Mouse (Mus musculus): ENCODE measurements around the gene Akr1c20. TPM values are rescaled to one million over a fixed set of nuclear protein-coding genes. Genes with fewer than 3 reads are reported as not detected.

Gene Akr1c20
- not detected in 2 replicates for polyA plus RNA-seq (2012; rRNA removed)

DNA sequence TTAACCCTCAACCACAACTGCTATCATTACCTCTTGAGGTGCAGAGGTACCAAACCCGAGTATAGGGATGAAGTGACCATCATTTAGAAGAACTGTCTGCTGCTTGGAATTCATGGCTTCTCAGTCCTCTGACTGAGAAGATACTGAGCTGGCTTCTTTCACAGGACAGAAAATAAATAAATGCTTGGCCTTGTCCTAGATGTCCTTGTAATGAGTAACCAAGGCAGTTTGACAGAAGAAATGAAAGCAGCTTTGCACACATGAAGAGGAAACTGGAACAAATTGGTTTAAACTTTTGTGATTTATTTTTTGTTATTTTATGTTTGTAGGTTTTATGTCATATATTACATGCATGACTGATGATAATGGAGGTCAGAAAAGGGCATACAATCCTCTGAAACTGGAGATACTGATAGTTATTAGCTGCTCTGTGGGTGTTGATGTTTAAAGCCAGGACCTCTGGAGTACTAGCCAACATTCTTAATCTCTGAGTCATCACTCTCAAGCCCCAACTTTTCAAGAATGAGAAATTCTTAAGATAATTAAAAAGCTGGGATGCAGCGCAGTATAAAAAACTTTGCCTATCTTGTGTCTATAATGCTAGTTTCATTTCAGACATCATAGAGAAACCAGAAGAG lies at the start of gene Akr1c20:
Gene Akr1c20 (minus strand): TSS at position 145 of the 638 bp plus-strand sequence.
- Histone ChIP-seq H3K4me3 (replicated peaks; ENCODE audit: insufficient read depth, low read depth, low read length) (no peak within 1 kb of the TSS), H3K27ac (ENCODE audit: insufficient read depth, low read length) (no peak within 1 kb of the TSS), H3K4me1 (ENCODE audit: control insufficient read depth, insufficient read depth, low read length) (no peaks in the 10 kb centered on the region), H3K27me3 (ENCODE audit: control insufficient read depth, insufficient read depth, low read length) (no peaks in the 10 kb centered on the region)
- WGBS: 84% methylated on average over 2 of the region's 2 CpGs
- DNase-seq: no peak
- TF ChIP-seq POLR2A (IDR thresholded peaks at IDR 0.05; ENCODE audit: borderline replicate concordance, insufficient read depth, low read length) (no peak), CTCF (IDR thresholded peaks at IDR 0.05; ENCODE audit: borderline replicate concordance, insufficient read depth, low read depth, low read length) (no peak)

DNA sequence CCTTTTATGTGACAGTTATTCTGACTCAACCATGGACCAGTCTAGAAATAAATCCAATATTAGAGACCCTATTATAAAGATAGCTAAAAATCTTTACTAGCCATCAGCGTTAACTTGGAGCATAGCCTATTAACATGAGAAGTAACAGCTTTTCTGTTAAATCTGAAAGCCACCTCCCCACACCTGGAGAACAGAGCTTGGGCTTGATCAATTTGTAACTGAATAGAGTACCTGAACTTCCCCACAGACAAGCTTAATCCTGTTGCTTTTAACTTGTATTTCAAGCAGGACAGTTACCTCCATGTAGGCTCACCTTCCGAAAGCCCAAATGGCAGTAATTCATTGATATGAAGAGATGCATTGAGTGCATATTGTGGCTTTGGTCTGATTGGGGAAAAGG lies 42.9 kb upstream of the Akr1c20 start:
- DNase-seq: no peak
- Histone ChIP-seq H3K27me3 (ENCODE audit: control insufficient read depth, insufficient read depth, low read length) (no peaks in the 10 kb centered on the region), H3K4me3 (replicated peaks; ENCODE audit: insufficient read depth, low read depth, low read length) (no peak overlapping the region), H3K27ac (ENCODE audit: insufficient read depth, low read length) (no peak overlapping the region), H3K4me1 (ENCODE audit: control insufficient read depth, insufficient read depth, low read length) (no peaks in the 10 kb centered on the region)
- TF ChIP-seq POLR2A (IDR thresholded peaks at IDR 0.05; ENCODE audit: borderline replicate concordance, insufficient read depth, low read length) (no peak), CTCF (IDR thresholded peaks at IDR 0.05; ENCODE audit: borderline replicate concordance, insufficient read depth, low read depth, low read length) (no peak)
- WGBS: 81% methylated on average over 2 of the region's 2 CpGs

DNA sequence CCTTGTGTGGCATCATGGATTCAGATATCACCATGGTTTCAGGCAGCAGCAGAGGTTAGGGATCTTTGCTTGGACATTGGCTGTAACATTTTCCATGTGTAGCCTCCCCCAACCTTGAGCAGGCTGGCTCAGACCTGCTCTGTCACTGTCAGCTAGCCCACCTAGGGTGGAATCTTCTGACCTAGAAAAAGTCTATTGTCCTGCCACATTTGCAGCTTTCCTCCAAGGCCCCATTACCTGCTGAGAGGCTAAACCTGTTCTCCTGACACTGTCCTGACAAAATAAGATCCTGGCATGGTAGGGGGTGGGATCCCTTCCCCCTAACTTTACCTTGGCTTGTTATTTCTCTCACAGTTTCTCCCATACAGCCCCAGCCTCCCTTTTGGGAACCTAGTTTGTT lies 37.4 kb upstream of the Akr1c20 start:
- no peaks in the 10 kb centered on the region for H3K4me1 ChIP-seq (ENCODE audit: control insufficient read depth, insufficient read depth, low read length)
- no peak overlapping the region for H3K4me3 ChIP-seq (replicated peaks; ENCODE audit: insufficient read depth, low read depth, low read length)
- no peaks in the 10 kb centered on the region for H3K27me3 ChIP-seq (ENCODE audit: control insufficient read depth, insufficient read depth, low read length)
- no peak for DNase-seq
- no peak overlapping the region for H3K27ac ChIP-seq (ENCODE audit: insufficient read depth, low read length)
- TF ChIP-seq CTCF (IDR thresholded peaks at IDR 0.05; ENCODE audit: borderline replicate concordance, insufficient read depth, low read depth, low read length) (no peak), POLR2A (IDR thresholded peaks at IDR 0.05; ENCODE audit: borderline replicate concordance, insufficient read depth, low read length) (no peak)

- H3K27ac ChIP-seq (ENCODE audit: insufficient read depth, low read length): no peak overlapping the region
- H3K27me3 ChIP-seq (ENCODE audit: control insufficient read depth, insufficient read depth, low read length): no peaks in the 10 kb centered on the region
- H3K4me1 ChIP-seq (ENCODE audit: control insufficient read depth, insufficient read depth, low read length): no peaks in the 10 kb centered on the region
- no peak for DNase-seq
- H3K4me3 ChIP-seq (replicated peaks; ENCODE audit: insufficient read depth, low read depth, low read length): no peak overlapping the region
- no peak for TF ChIP-seq CTCF (IDR thresholded peaks at IDR 0.05; ENCODE audit: borderline replicate concordance, insufficient read depth, low read depth, low read length)
- WGBS: 79% methylated on average over 1 of the region's 1 CpGs
Measured at GRCm38 (mm10) chr13:4559143-4559542, 36.0 kb upstream of the Akr1c20 start.

DNA sequence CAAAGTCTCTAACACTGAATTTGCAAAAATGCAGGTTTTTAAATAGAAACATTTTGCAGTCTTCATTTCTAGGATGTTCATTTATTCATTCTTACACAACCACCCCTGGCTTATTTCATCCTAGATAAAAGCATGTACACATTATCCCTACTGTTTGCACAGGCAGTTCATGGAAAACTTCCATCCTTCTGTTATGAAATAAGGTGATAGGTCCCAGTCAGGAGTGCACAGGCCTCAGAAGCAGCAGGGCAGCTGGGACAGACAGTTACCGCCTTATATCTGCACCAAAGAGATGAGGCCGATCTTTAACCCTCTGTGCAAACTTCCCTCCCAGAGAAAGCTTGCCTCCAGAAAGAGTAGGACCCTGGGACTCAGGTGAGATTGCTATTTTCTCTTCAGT lies 8.3 kb downstream of the Akr1c20 start:
- TF ChIP-seq CTCF (IDR thresholded peaks at IDR 0.05; ENCODE audit: borderline replicate concordance, insufficient read depth, low read depth, low read length): no peak
- no peak for TF ChIP-seq POLR2A (IDR thresholded peaks at IDR 0.05; ENCODE audit: borderline replicate concordance, insufficient read depth, low read length)
- 87% methylated on average over 2 of the region's 2 CpGs for WGBS
- no peak overlapping the region for H3K27ac ChIP-seq (ENCODE audit: insufficient read depth, low read length)
- no peaks in the 10 kb centered on the region for H3K27me3 ChIP-seq (ENCODE audit: control insufficient read depth, insufficient read depth, low read length)
- no peak overlapping the region for H3K4me3 ChIP-seq (replicated peaks; ENCODE audit: insufficient read depth, low read depth, low read length)
- no peaks in the 10 kb centered on the region for H3K4me1 ChIP-seq (ENCODE audit: control insufficient read depth, insufficient read depth, low read length)
- DNase-seq: no peak

DNA sequence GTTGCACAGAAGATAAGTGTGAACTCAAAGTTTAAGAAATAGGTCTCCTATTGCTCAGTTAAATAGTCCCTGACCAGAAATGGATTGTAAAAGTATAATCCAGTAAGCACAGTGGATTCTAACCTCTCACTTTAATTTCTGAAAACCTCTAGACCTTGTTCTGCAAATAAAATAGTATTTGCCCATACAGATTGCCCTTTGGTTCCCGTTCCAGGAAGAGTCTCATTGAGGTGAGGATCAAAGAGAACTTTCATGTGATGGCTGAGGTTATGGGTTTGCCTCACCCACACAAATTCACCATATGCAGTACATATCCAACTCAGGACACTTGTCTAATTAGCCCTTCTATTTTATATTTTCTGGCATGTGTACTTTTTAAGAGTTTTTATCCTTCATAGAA lies 55.2 kb downstream of the Akr1c20 start:
- H3K4me1 ChIP-seq (ENCODE audit: control insufficient read depth, insufficient read depth, low read length): no peaks in the 10 kb centered on the region
- no peak overlapping the region for H3K27ac ChIP-seq (ENCODE audit: insufficient read depth, low read length)
- TF ChIP-seq CTCF (IDR thresholded peaks at IDR 0.05; ENCODE audit: borderline replicate concordance, insufficient read depth, low read depth, low read length): no peak
- no peak for TF ChIP-seq POLR2A (IDR thresholded peaks at IDR 0.05; ENCODE audit: borderline replicate concordance, insufficient read depth, low read length)
- DNase-seq: no peak
- no peak overlapping the region for H3K4me3 ChIP-seq (replicated peaks; ENCODE audit: insufficient read depth, low read depth, low read length)
- no peaks in the 10 kb centered on the region for H3K27me3 ChIP-seq (ENCODE audit: control insufficient read depth, insufficient read depth, low read length)
- 56% methylated on average over 1 of the region's 1 CpGs for WGBS

- WGBS: 92% methylated on average over 2 of the region's 2 CpGs
- TF ChIP-seq CTCF (IDR thresholded peaks at IDR 0.05; ENCODE audit: borderline replicate concordance, insufficient read depth, low read depth, low read length) (no peak), POLR2A (IDR thresholded peaks at IDR 0.05; ENCODE audit: borderline replicate concordance, insufficient read depth, low read length) (no peak)
- H3K4me1 ChIP-seq (ENCODE audit: control insufficient read depth, insufficient read depth, low read length): no peaks in the 10 kb centered on the region
- H3K27ac ChIP-seq (ENCODE audit: insufficient read depth, low read length): no peak overlapping the region
- H3K4me3 ChIP-seq (replicated peaks; ENCODE audit: insufficient read depth, low read depth, low read length): no peak overlapping the region
- no peaks in the 10 kb centered on the region for H3K27me3 ChIP-seq (ENCODE audit: control insufficient read depth, insufficient read depth, low read length)
- no peak for DNase-seq
Measured at GRCm38 (mm10) chr13:4465641-4466040, 57.5 kb downstream of the Akr1c20 start.

Other genes starting within 250 kb of the Akr1c20 start
- not detected in 2 replicates for gene Akr1c12, start 243.9 kb downstream of the Akr1c20 start, polyA plus RNA-seq (2012; rRNA removed)
- gene Akr1c6, start 89.0 kb downstream of the Akr1c20 start, polyA plus RNA-seq (2012; rRNA removed): not detected in 2 replicates
- not detected in 2 replicates for gene Akr1c21, start 50.7 kb upstream of the Akr1c20 start, polyA plus RNA-seq (2012; rRNA removed)
- 21.1 and 25.3 TPM in 2 replicates for gene Akr1e1, start 85.8 kb upstream of the Akr1c20 start, polyA plus RNA-seq (2012; rRNA removed)